Mouse (Mus musculus) liver, embryonic 14.5 days (tissue): ENCODE measurements at regions not wholly inside any gene's neighbourhood (a gene's known extent, or its start where the extent isn't known, plus 50 kb on each side); places are given as distances from the start of the nearest gene placed in this dataset.

Source experiments
- CTCF ChIP-seq: IDR thresholded peaks from 2 replicates; pipeline ENCODE4 v1.5.1; 2016; ENCODE audit warnings: antibody characterized with exemption, low read depth, control low read depth
- EP300 ChIP-seq: IDR thresholded peaks from 2 replicates; pipeline ENCODE4 v1.6.1; 2016; ENCODE audit warnings: antibody characterized with exemption, low read depth

- TF ChIP-seq CTCF (no peak), EP300 (no peak)
Observed at GRCm38 (mm10) chr1:39064781-39065180, 79.4 kb downstream of the Pdcl3 start.
